Mouse (Mus musculus): ENCODE data around the gene 2310034G01Rik.

2310034G01Rik gene

DNA sequence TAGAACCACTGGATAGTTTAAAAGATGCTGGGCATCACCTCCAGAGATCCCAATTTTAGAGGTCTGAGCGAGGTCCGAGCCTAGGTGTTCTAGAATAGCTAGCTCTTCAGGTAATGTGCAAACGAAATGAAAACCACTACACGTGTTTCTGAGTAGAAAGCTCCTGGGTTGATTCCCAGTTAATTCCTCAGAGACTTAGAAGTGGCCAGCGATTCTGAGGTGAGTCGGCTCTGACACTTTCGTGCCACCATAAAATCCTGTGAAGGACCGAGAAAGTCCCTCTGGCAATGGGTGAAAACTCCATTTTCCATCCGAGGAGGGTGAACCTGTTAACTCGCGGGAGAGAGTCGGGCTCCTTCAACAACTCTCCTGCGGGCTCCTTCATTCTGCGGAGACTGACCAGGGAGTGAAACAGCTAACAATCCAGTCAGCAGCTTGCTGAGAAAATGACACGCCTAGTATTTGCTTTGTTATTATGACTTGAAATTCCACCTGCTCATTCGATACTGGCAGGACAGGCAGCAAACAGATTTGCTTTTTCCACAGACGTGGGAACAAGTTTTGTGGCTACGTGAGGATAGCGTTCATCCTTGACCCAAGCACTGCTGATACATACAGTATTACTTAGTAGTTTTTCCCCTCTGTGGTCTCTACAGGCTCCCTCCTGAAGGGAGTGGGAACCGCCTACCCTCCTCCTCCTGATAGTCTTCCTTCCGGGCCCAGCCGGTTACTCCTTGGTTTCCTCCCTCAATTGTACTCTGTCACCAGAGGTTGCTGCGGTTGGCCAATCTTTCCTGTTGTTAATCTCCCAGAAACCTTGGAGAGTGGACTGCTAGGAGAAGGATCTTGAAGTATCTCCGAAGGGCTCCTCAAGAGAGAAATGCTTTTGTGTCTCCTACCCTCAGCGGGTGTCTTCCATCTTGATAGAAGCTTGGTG lies 7.5 kb upstream of the 2310034G01Rik start:
- DNase-seq (ENCODE audit: low read depth, low spot score) = no peak

DNA sequence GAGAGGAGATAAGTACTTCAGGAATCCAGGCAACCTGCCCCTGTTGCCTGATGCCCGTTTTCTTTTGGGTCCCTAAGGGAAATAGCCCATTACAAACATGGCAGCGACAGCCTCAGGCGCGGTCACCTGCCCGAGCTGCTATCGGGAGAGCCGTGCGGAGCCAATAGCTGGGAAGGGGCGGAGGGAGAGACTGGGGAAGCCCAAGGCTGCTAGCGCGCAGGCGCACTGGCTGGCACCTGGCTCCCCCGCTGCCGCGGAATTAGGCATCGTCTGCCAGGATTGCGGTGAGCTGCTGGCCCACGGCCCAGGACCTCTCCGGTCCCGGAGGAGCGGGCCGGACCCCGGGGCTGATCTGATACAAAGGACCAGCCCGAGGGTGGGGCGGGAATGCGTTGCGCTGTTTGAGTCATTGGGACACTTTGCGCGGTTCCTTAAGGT lies 6.6 kb upstream of the 2310034G01Rik start:
- DNase-seq (ENCODE audit: low read depth, low spot score) = peak; percentile 89

DNA sequence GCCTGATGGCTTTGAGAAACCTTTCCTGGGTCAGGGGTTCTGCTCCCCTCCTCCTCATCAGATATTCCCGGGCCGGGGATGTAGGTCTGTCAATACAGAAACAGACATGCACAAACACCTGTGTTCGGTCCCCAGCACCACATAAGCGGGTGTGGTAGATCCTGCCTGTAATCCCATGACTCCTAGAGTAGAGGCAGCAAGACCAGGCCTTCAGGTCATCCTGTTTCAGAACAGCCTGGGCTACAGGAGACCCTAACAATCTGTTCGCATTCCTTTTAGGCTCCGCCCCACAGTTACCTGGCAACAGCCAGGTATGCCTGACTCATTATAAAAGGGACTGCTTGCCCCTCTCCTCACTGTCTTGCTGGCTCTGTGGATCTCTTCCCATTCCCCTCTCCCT lies 552 bp downstream of the 2310034G01Rik start:
- no peak for DNase-seq (ENCODE audit: low read depth, low spot score)

DNA sequence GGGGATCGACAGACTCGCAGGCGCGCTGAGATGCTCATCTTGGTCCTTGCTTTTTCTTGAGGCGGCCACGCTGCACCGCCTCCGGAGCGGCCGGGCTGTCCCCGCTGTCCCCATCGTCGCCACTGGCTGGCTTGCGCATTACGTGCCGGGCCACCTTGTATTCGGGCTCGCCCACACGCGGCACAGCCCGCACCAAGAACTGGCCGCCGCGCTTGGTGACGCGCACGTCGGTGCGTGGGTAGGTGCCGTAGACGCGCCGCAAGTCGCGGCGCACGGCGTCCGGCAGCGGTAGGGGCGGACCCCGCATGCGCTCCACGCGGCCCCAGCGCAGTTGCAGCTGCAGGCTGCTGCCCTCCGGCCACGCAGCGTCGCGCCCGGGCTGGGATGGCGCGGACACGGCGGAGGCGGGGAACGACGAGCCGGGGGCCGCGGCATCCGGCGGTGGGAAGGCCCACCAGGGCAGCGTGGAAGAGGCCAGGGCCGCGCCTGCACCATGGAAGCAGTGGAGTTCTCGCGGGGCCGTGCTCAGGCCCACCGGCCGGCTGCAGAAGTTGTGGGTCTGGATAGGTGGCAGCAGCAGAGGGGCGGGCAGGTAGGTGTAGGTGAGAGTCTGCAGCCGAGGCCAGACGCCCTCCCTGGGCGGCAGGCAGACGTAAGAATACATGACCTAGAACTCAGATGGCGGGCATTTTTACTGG lies 1.2 kb downstream of the 2310034G01Rik start:
- no peak for DNase-seq (ENCODE audit: low read depth, low spot score)

DNA sequence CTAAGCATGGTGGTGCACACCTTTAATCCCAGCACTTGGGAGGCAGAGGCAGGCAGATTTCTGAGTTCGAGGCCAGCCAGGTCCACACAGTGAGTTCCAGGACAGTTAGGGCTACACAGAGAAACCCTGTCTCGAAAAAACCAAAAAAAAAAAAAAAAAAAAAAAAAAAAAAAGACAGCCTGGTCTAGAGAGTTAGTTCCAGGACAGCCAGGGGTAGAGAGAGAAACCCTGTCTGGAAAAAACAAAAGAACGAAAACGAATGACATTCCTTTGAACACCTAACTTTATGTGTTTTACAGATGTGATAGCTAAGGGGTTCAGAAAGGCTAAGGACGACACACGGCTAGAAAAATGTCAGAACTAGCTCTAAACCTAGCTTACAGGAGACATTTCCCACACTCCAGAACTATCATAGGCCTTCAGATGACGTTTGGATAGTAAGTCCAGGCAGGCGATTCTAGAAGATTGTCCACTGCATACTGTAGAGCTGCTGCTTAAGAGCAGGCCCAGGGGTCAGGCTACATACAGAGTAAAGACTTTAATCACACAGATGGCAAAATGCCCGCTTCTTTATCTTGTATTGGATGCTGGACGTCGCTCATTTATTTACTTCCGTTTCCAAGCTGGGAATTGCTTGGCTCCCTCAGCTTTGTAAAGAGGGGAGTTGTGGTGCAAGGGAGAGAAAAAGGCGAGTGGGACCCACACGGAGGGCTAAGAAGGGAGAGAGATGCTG lies 2.0 kb downstream of the 2310034G01Rik start:
- DNase-seq (ENCODE audit: low read depth, low spot score) = no peak

DNA sequence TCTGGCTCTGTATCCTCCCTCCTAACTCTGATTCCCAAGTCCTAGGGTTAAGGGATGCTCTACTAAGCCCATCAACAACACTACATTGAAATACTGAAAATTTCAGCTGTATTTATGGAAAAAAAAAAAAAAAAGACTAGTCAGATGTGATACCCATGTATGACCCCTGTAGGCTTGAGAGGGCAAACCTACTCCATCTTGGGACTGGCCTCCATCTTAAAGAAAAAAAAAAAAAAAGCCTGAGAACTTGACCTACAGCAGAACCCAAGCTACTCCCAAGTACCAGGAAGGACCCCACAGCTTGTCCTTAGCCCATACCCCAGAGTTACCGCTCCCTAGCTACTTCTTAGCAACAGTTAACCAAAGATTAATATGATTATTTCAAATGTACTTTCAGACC lies 3.0 kb downstream of the 2310034G01Rik start:
- no peak for DNase-seq (ENCODE audit: low read depth, low spot score)

DNA sequence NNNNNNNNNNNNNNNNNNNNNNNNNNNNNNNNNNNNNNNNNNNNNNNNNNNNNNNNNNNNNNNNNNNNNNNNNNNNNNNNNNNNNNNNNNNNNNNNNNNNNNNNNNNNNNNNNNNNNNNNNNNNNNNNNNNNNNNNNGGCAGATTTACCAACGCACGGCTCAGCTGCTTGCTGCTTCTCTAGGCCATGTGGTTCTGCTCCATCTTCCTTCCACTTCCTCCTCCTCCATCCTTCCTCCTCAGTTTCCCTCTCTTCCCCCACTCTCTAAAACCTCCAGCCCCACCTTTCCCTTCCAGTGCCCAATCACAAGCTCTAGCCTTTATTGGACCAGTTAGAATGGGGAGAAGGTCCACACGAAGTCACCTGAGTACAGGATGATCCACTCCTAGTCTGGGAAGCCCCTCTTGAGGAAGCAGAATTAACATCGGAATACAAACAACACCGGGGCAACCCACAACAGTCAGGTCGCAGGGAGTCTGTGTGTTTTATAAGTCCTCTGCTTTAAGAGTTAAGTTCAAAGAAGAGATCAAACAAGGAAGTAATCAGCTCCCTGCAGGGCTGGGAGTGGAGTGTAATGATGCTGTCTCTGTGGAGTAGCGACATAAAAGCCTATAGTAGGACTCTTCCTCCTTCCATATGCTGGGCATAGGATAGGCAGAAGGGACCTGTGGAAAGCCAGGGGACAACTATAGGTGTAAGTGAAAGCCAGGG lies 5.2 kb downstream of the 2310034G01Rik start:
- DNase-seq (ENCODE audit: low read depth, low spot score) = no peak

DNA sequence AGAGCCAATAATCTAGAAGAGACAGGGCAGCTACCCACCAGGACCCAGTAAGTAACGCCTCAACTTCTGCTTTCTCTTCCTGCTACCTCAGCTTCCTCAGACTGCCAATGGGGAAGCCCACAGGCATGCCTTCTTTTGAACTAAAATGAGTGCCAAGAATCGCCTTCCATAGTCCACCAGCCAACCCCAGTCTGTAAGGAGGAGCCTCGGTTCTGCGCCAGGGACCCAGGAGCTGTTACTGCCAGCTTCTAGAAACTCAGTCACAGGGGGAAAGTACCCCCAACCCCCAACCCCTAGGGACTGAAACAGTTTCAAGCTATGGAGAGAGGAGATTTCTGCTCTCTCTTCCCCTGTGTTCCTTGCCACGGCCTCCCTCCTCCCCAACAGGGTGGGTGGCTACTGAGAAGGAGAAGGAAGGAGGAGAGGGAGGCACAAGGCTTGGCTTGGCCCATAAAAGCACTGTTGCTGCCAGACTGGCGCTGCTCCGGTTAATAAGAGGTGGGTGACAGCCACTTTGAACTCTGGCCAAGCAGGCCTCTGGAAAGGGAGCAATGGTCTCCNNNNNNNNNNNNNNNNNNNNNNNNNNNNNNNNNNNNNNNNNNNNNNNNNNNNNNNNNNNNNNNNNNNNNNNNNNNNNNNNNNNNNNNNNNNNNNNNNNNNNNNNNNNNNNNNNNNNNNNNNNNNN lies 10.7 kb downstream of the 2310034G01Rik start:
- no peak for DNase-seq (ENCODE audit: low read depth, low spot score)

DNA sequence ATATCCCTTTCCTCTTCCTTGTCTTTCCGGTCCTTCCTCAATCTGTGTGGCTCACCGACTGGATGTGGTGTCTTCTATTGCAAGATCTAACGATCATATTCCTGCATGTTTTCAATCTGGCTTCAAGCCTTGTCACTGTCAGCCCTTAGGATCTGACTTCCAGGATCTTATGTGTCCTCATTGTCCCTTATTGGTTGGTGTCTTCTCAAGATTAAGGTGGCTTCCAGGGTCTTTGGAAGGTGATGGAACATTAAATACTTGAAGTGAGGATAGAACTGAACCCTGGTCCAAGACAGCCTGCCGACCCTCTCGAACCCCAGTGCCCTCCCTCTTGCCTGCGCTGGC lies 11.2 kb downstream of the 2310034G01Rik start:
- DNase-seq (ENCODE audit: low read depth, low spot score) = no peak

DNA sequence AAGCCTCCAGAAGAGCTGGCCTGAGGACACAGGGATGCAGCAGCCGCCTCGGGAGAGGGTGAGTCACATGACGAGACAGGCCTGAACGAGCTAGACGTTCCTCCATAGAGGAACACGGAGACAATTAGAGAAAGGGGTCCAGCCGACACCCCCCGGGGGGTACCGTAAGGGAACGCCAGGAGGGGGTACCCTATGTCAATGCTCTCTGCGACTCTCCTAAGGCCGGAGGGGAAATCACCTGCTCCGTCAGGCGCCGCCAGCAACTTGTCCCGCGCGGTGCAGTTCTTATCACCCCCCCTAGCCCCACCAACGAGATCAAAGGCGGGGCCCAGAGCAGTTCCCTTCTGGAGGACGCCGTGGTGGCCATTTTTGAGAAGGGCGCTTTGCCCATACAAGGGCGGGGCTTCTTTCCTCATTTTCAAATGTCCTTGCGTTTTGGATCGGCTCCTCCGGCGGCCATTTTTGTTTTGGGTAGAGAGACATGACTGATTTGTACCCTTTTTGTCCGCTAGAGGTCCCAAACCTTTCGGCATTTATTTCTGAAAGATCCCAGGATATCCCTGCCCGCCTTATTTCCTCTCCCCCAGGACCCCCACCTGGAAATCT lies 11.7 kb downstream of the 2310034G01Rik start, which contains the start of gene Cuedc2:
TSS of gene Cuedc2 (minus strand) at position 372 of the 606 bp plus-strand sequence.
- DNase-seq (ENCODE audit: low read depth, low spot score) = peak; percentile 97

DNA sequence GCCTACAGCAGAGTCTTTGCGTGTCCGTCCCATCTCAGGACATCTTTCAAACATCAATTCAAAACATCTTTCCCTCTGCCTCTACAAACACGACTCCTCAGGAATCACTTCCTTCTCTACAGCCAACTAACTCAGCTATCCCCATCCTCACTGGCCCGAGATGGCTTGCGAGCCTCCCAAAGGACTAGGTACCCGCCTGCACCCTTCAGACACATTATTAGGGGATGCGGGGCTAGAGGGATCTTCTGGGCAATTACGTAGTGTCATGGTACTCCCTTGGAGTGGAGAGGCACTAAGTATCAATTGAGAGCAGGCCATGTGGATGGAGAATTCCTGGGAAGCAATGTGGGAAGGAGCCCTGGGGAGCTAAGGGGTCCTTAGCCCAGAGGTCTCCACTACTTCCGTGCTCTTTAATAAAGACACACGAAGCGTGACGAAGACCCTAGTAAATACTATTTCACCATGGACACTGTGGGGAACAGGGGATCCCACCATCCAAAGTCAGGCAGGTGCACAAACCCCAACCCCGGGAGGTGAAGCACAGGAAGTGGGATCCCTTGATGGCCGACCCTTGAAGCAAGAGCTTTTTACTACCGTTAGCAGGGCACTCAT lies 12.3 kb downstream of the 2310034G01Rik start:
- DNase-seq (ENCODE audit: low read depth, low spot score) = no peak

DNA sequence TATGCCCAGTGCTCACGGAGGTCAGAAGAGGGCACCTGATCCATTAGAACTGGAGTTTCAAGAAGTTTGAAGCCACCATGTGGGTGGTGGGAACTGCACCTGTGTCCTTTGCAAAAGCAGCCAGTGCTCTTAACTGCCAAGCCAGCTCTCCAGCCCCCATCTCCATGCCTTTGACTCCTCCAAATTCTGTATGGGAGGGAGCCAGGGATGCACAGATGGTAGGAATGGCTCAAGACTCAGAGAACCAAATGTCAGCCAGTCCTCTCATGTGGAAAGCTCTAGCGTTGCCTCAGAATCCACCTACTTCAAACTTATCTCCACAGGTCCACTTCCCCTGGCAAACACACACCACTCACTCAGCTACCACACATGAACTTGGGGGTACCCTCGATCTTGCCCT lies 16.2 kb downstream of the 2310034G01Rik start:
- DNase-seq (ENCODE audit: low read depth, low spot score) = no peak

DNA sequence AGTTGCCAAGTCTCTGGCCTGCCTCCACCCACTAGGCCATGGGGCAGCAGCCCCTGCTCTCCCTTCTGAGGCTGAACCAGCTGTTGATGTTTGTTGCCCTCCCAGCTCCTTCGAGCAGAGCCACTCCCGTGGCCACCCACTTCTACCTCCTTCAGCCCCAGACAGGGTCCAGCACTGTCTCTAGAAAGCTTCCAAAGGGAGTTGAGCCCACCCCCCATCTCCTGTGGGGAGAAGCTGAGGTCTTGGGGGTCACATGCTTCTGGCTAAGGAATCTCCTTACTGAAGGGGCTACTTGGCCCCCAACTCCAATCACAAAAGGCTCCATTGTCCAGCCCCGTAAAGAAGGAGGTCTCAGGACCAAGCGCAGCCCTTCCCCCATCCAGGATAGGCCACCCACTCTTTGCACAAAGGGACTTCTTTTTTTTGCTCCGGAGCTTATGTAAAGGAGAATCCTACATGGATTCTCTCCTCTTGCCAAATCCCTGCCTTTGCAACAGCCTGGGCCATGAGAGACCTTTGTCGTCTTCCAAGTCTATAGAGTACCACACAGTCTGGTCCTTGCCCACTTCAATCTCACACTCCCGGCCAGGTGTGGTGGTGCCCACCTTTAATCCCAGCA lies 17.3 kb downstream of the 2310034G01Rik start:
- no peak for DNase-seq (ENCODE audit: low read depth, low spot score)

DNA sequence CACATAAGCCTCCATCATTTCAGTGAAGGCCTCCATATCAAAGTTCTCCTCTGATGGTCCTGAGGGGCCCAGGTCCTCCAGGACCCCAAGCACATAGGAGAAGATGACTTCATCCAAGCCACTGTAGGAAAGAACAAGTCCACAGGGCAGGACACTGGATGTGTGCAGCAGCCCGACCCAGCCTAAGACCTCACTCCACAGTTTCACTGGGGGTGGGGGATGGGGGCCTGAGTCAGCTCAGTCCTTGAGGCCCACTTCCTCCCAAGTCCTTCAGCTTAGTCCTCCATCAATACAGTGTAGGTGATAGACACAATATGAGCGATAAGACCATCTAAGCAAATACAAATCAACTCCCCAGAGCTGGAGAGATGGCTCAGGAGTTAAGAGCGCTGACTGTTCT lies 18.2 kb downstream of the 2310034G01Rik start:
- DNase-seq (ENCODE audit: low read depth, low spot score) = no peak

DNA sequence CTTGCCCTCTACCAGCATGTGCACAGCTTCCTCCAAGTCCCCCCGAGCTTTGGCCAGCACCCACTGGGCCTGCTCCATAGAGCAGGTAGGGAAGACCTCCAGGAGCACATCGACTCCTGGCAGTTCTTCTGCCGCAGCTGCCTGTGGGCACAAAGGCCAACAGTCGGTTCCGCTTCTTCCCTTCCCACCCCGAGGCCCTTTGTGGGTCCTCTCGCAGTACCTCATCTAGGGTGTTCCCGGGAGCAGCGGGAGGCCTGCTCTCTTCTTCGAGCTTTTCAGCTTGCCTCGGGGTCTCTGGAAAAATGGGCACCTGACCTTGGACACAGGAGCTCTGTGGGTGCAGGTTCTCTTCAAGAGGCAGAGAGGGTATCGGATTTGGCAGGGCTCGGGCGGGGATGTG lies 18.8 kb downstream of the 2310034G01Rik start:
- no peak for DNase-seq (ENCODE audit: low read depth, low spot score)

DNA sequence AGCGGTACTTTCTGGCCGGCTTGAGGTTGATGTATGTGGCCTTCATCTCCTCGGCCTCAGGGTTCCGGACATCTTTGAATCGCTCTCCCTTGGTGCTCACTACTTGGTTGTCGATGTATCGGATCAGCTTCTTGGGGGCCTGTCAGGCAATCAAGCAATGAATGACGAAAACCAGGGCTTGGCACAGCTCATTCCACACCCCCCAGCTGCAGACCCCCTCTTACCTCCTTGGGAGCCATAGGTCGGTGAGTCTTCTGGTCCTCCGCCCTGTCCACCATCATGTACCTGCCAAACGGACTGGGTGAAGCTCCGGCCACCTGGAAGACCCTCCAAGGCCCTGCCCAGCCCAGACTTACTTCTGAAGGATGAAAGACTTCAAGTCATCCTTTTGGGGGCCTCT lies 19.4 kb downstream of the 2310034G01Rik start:
- DNase-seq (ENCODE audit: low read depth, low spot score) = no peak

DNA sequence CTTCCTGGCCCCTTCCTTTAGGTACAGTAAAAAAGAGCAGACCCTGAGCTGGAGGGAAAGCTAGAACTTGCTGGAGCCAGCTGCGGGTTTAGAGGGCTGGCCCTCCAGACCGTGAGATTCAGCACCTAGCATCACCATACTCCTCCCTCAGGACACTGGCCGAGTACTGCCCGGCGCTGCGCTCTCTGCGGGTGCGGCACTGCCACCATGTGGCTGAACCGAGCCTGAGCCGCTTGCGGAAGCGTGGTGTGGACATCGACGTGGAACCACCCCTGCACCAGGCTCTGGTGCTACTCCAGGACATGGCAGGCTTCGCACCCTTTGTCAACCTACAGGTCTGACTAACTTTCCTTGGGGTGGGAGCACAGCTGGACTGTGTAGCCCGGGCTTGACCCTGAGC lies 20.2 kb downstream of the 2310034G01Rik start:
- DNase-seq (ENCODE audit: low read depth, low spot score) = no peak

DNA sequence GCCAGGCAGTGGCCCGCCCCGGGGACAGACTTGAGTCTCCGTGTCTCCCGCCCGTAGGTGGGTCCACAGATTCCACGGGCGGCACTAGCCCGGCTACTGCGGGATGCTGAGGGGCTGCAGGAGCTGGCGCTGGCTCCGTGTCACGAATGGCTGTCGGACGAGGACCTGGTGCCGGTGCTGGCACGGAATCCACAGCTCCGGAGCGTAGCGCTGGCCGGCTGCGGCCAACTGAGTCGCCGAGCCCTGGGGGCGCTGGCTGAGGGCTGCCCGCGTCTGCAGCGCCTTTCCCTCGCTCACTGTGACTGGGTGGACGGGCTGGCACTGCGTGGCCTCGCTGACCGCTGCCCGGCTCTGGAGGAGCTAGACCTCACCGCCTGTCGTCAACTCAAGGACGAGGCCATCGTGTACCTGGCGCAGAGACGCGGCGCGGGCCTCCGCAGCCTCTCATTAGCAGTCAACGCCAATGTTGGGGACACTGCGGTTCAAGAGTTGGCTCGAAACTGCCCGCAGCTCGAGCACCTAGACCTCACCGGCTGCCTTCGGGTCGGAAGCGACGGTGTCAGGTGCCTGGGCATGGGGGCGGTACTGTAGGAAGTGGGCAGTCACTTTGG lies 21.0 kb downstream of the 2310034G01Rik start:
- no peak for DNase-seq (ENCODE audit: low read depth, low spot score)
